Mouse (Mus musculus): ENCODE data around the gene Scfd2. TPM values are rescaled to one million over a fixed set of nuclear protein-coding genes. Genes with fewer than 3 reads are reported as not detected.

The Scfd2 gene
- polyA plus RNA-seq, 1 experiment from 2014 or later, result 7.3 TPM

GRCm38 (mm10) chr5:74211346-74211745 is 320.2 kb downstream of the Scfd2 start:
- 0 out of 2 replicates have a peak, but pooled peaks have one; percentile 23 for ATAC-seq
- no peak for TF ChIP-seq EP300 (IDR thresholded peaks at IDR 0.05; ENCODE audit: low read depth)
- TF ChIP-seq CTCF (IDR thresholded peaks at IDR 0.05; ENCODE audit: low read depth), result no peak
- H3K4me3 ChIP-seq (ENCODE audit: low read depth, low read length), result no peak overlapping the region

GRCm38 (mm10) chr5:74209640-74210039 is 321.9 kb downstream of the Scfd2 start:
- no peak overlapping the region for H3K27ac ChIP-seq (ENCODE audit: low read depth)
- no peak overlapping the region for H3K4me2 ChIP-seq (ENCODE audit: low read depth, low read length)
- no peaks in the 10 kb centered on the region for H3K4me1 ChIP-seq (ENCODE audit: insufficient read depth)
- H3K4me3 ChIP-seq (ENCODE audit: low read depth, low read length), result no peak overlapping the region
- no peaks in the 10 kb centered on the region for H3K27me3 ChIP-seq (ENCODE audit: insufficient read depth, low read length)
- TF ChIP-seq EP300 (IDR thresholded peaks at IDR 0.05; ENCODE audit: low read depth) (no peak), CTCF (IDR thresholded peaks at IDR 0.05; ENCODE audit: low read depth) (no peak)
- H3K9ac ChIP-seq (replicated peaks), result no peak overlapping the region
- WGBS (ENCODE audit: insufficient replicate concordance), result 77% methylated on average over 4 of the region's 4 CpGs
- DNase-seq (no peak), ATAC-seq (no peak)
- H3K9me3 ChIP-seq (ENCODE audit: low read length), result no peaks in the 10 kb centered on the region
- no peaks in the 10 kb centered on the region for H3K36me3 ChIP-seq (replicated peaks; ENCODE audit: insufficient read depth, low read length)

More at GRCm38 (mm10) chr5:74211346-74211745, 320.2 kb downstream of the Scfd2 start:
- WGBS (ENCODE audit: insufficient replicate concordance), result 63% methylated on average over 11 of the region's 11 CpGs
- Histone ChIP-seq H3K27ac (ENCODE audit: low read depth) (no peak overlapping the region), H3K27me3 (ENCODE audit: insufficient read depth, low read length) (no peaks in the 10 kb centered on the region), H3K9ac (replicated peaks) (no peak overlapping the region), H3K4me2 (ENCODE audit: low read depth, low read length) (no peak overlapping the region), H3K4me1 (ENCODE audit: insufficient read depth) (no peaks in the 10 kb centered on the region), H3K9me3 (ENCODE audit: low read length) (no peaks in the 10 kb centered on the region), H3K36me3 (replicated peaks; ENCODE audit: insufficient read depth, low read length) (no peaks in the 10 kb centered on the region)
- DNase-seq, result no peak

GRCm38 (mm10) chr5:74208438-74208837 is 323.1 kb downstream of the Scfd2 start:
- ATAC-seq, result no peak

GRCm38 (mm10) chr5:74207209-74207608 is 324.4 kb downstream of the Scfd2 start:
- DNase-seq, result no peak
- Histone ChIP-seq H3K36me3 (replicated peaks; ENCODE audit: insufficient read depth, low read length) (no peaks in the 10 kb centered on the region), H3K27me3 (ENCODE audit: insufficient read depth, low read length) (no peaks in the 10 kb centered on the region), H3K9me3 (ENCODE audit: low read length) (no peaks in the 10 kb centered on the region), H3K4me1 (ENCODE audit: insufficient read depth) (no peaks in the 10 kb centered on the region), H3K27ac (ENCODE audit: low read depth) (no peak overlapping the region), H3K9ac (replicated peaks) (no peak overlapping the region), H3K4me3 (ENCODE audit: low read depth, low read length) (no peak overlapping the region), H3K4me2 (ENCODE audit: low read depth, low read length) (no peak overlapping the region)
- whole genome bisulfite sequencing (ENCODE audit: insufficient replicate concordance), result 65% methylated on average over 3 of the region's 3 CpGs
- TF ChIP-seq EP300 (IDR thresholded peaks at IDR 0.05; ENCODE audit: low read depth) (no peak), CTCF (IDR thresholded peaks at IDR 0.05; ENCODE audit: low read depth) (no peak)
- ATAC-seq, result no peak

More at GRCm38 (mm10) chr5:74208438-74208837, 323.1 kb downstream of the Scfd2 start:
- 60% methylated on average over 7 of the region's 7 CpGs for WGBS (ENCODE audit: insufficient replicate concordance)
- no peak for DNase-seq
- H3K4me3 ChIP-seq (ENCODE audit: low read depth, low read length), result no peak overlapping the region
- no peak overlapping the region for H3K4me2 ChIP-seq (ENCODE audit: low read depth, low read length)
- no peaks in the 10 kb centered on the region for H3K36me3 ChIP-seq (replicated peaks; ENCODE audit: insufficient read depth, low read length)
- no peaks in the 10 kb centered on the region for H3K4me1 ChIP-seq (ENCODE audit: insufficient read depth)
- no peak overlapping the region for H3K27ac ChIP-seq (ENCODE audit: low read depth)
- H3K27me3 ChIP-seq (ENCODE audit: insufficient read depth, low read length), result no peaks in the 10 kb centered on the region
- TF ChIP-seq CTCF (IDR thresholded peaks at IDR 0.05; ENCODE audit: low read depth), result no peak
- no peak for TF ChIP-seq EP300 (IDR thresholded peaks at IDR 0.05; ENCODE audit: low read depth)
- H3K9ac ChIP-seq (replicated peaks), result no peak overlapping the region
- no peaks in the 10 kb centered on the region for H3K9me3 ChIP-seq (ENCODE audit: low read length)

GRCm38 (mm10) chr5:74206649-74207048 is 324.9 kb downstream of the Scfd2 start:
- WGBS (ENCODE audit: insufficient replicate concordance), result 82% methylated on average over 7 of the region's 7 CpGs
- DNase-seq, result no peak
- Histone ChIP-seq H3K9ac (replicated peaks) (no peak overlapping the region), H3K4me3 (ENCODE audit: low read depth, low read length) (no peak overlapping the region), H3K9me3 (ENCODE audit: low read length) (no peaks in the 10 kb centered on the region), H3K27ac (ENCODE audit: low read depth) (no peak overlapping the region), H3K36me3 (replicated peaks; ENCODE audit: insufficient read depth, low read length) (no peaks in the 10 kb centered on the region), H3K4me2 (ENCODE audit: low read depth, low read length) (no peak overlapping the region), H3K4me1 (ENCODE audit: insufficient read depth) (no peaks in the 10 kb centered on the region), H3K27me3 (ENCODE audit: insufficient read depth, low read length) (no peaks in the 10 kb centered on the region)
- TF ChIP-seq EP300 (IDR thresholded peaks at IDR 0.05; ENCODE audit: low read depth) (no peak), CTCF (IDR thresholded peaks at IDR 0.05; ENCODE audit: low read depth) (no peak)
- no peak for ATAC-seq

- 78% methylated on average over 7 of the region's 7 CpGs for WGBS (ENCODE audit: insufficient replicate concordance)
- H3K9ac ChIP-seq (replicated peaks), result no peak overlapping the region
- no peaks in the 10 kb centered on the region for H3K9me3 ChIP-seq (ENCODE audit: low read length)
- H3K4me2 ChIP-seq (ENCODE audit: low read depth, low read length), result no peak overlapping the region
- H3K36me3 ChIP-seq (replicated peaks; ENCODE audit: insufficient read depth, low read length), result no peaks in the 10 kb centered on the region
- TF ChIP-seq EP300 (IDR thresholded peaks at IDR 0.05; ENCODE audit: low read depth), result no peak
- no peak for TF ChIP-seq CTCF (IDR thresholded peaks at IDR 0.05; ENCODE audit: low read depth)
- H3K27me3 ChIP-seq (ENCODE audit: insufficient read depth, low read length), result no peaks in the 10 kb centered on the region
- ATAC-seq (no peak), DNase-seq (no peak)
- no peak overlapping the region for H3K4me3 ChIP-seq (ENCODE audit: low read depth, low read length)
- no peak overlapping the region for H3K27ac ChIP-seq (ENCODE audit: low read depth)
- no peaks in the 10 kb centered on the region for H3K4me1 ChIP-seq (ENCODE audit: insufficient read depth)
Observed at GRCm38 (mm10) chr5:74206038-74206437, 325.5 kb downstream of the Scfd2 start.

GRCm38 (mm10) chr5:74205509-74205908 is 326.1 kb downstream of the Scfd2 start:
- Histone ChIP-seq H3K36me3 (replicated peaks; ENCODE audit: insufficient read depth, low read length) (no peaks in the 10 kb centered on the region), H3K27ac (ENCODE audit: low read depth) (no peak overlapping the region), H3K4me1 (ENCODE audit: insufficient read depth) (no peaks in the 10 kb centered on the region), H3K4me2 (ENCODE audit: low read depth, low read length) (no peak overlapping the region), H3K9me3 (ENCODE audit: low read length) (no peaks in the 10 kb centered on the region), H3K4me3 (ENCODE audit: low read depth, low read length) (no peak overlapping the region), H3K27me3 (ENCODE audit: insufficient read depth, low read length) (no peaks in the 10 kb centered on the region), H3K9ac (replicated peaks) (no peak overlapping the region)
- TF ChIP-seq CTCF (IDR thresholded peaks at IDR 0.05; ENCODE audit: low read depth) (no peak), EP300 (IDR thresholded peaks at IDR 0.05; ENCODE audit: low read depth) (no peak)
- DNase-seq, result no peak
- 59% methylated on average over 8 of the region's 8 CpGs for WGBS (ENCODE audit: insufficient replicate concordance)
- ATAC-seq, result no peak

All from liver, postnatal 0 days (tissue).